Mouse (Mus musculus) adrenal gland, adult 2 months (tissue): ENCODE data around the gene Capza3. TPM values are rescaled to one million over a fixed set of nuclear protein-coding genes. Genes with fewer than 3 reads are reported as not detected.

ENCODE experiments used
- DNase-seq: peaks from one replicate; pipeline ENCODE4 v3.0.0; 2021
- long read RNA-seq: library from polyadenylated mRNA; stranded (forward); transcript quantifications from one replicate; pipeline ENCODE4 v2.0.0, GENCODE M21; 2021
- polyA plus RNA-seq: library from polyadenylated mRNA; depleted of rRNA; stranded (reverse); fragments of >200 nt; gene quantifications from 2 replicates; pipeline ENCODE4 v1.2.3, GENCODE M21; 2012; rRNA removed
- total RNA-seq, 2 experiments: library from RNA; stranded (reverse); gene quantifications; 2 replicates each; pipeline ENCODE4 v1.2.3; 2021

The Capza3 gene
- not detected for total RNA-seq
- not detected in 2 replicates for polyA plus RNA-seq
- long read RNA-seq, result 0 reads

- no peak for DNase-seq
Measured at GRCm38 (mm10) chr6:140040952-140041351, at the start of gene Capza3. TSS of gene Capza3 (plus strand) at chr6:140041252.

- DNase-seq, result no peak
Measured at GRCm38 (mm10) chr6:140005181-140005580, 35.9 kb upstream of the Capza3 start.

- DNase-seq, result no peak
Measured at GRCm38 (mm10) chr6:140024404-140024803, 16.6 kb upstream of the Capza3 start.

GRCm38 (mm10) chr6:140041357-140041756 is 305 bp downstream of the Capza3 start, which contains the start of gene Plcz1:
TSS of gene Plcz1 (minus strand) at chr6:140041457.
- DNase-seq, result no peak

- no peak for DNase-seq
Measured at GRCm38 (mm10) chr6:140051476-140051875, 10.4 kb downstream of the Capza3 start.

- DNase-seq, result no peak
Measured at GRCm38 (mm10) chr6:140054271-140054928, 13.3 kb downstream of the Capza3 start.

- no peak for DNase-seq
Measured at GRCm38 (mm10) chr6:140069177-140069576, 28.1 kb downstream of the Capza3 start.

- DNase-seq, result no peak
Measured at GRCm38 (mm10) chr6:140080933-140081332, 39.9 kb downstream of the Capza3 start.

GRCm38 (mm10) chr6:140081739-140082138 is 40.7 kb downstream of the Capza3 start:
- DNase-seq, result no peak

GRCm38 (mm10) chr6:140089855-140090254 is 48.8 kb downstream of the Capza3 start:
- no peak for DNase-seq

Other genes starting within 250 kb of the Capza3 start
- not detected for gene Plcz1, start 205 bp downstream of the Capza3 start, total RNA-seq
- gene Plcz1, start 205 bp downstream of the Capza3 start, polyA plus RNA-seq, result not detected in 2 replicates